ENCODE assay signal across 1 mouse cellular context in genomic region chr12:83999237-83999636, GRCm38 (mm10).
TF ChIP-seq lines count a peak whose summit lies in the region.

No protein-coding gene starts in this region.

TF ChIP-seq in MEL, 35 proteins besides CTCF, POLR2A, EP300 and RAD21 (continued from another document):
- peak; percentile 40; the same call in 1 of the 2 replicates for TF ChIP-seq BHLHE40 (IDR thresholded peaks at IDR 0.05; ENCODE audit: borderline replicate concordance, low read depth, low read length)
- peak; percentile 52 for TF ChIP-seq ETS1 (IDR thresholded peaks at IDR 0.05; ENCODE audit: low read depth, low read length)
